ENCODE assay signal across 11 mouse cellular contexts in genomic region chr5:31983161-31983560, GRCm38 (mm10).
"Had no signal": no experiment of that assay in that cellular context is flagged by ENCODE, and none has a peak within 500 bp of the region (broad histone marks: within the 10 kb centered on the region; RNA-seq: fewer than 3 reads in every experiment).

No protein-coding gene starts in this region.

- H3K9ac ChIP-seq: limb, embryonic 12.5 days; liver, embryonic 14.5 days; midbrain, embryonic 13.5 days; neural tube, embryonic 15.5 days; stomach, embryonic 15.5 days had no signal

- DNase-seq: kidney, adult 18-20 months; kidney, postnatal 10 days; kidney, postnatal 4 days; lung, adult 18-20 months; thymus, postnatal 14 days had no signal

- H3K4me2 ChIP-seq: limb, embryonic 12.5 days; midbrain, embryonic 13.5 days; neural tube, embryonic 15.5 days; stomach, embryonic 15.5 days had no signal

- H3K4me3 ChIP-seq: left cerebral cortex, adult 2 months; limb, embryonic 12.5 days; midbrain, embryonic 13.5 days; neural tube, embryonic 15.5 days; stomach, embryonic 15.5 days had no signal

- H3K36me3 ChIP-seq: limb, embryonic 12.5 days; midbrain, embryonic 13.5 days; neural tube, embryonic 15.5 days; stomach, embryonic 15.5 days had no signal

- H3K27ac ChIP-seq: left cerebral cortex, adult 2 months; limb, embryonic 12.5 days; liver, embryonic 14.5 days; midbrain, embryonic 13.5 days; neural tube, embryonic 15.5 days; stomach, embryonic 15.5 days had no signal

- ATAC-seq: midbrain, embryonic 13.5 days had no signal

- H3K9me3 ChIP-seq: limb, embryonic 12.5 days; midbrain, embryonic 13.5 days; neural tube, embryonic 15.5 days; stomach, embryonic 15.5 days had no signal

- H3K4me1 ChIP-seq: midbrain, embryonic 13.5 days; stomach, embryonic 15.5 days had no signal

- H3K27me3 ChIP-seq: limb, embryonic 12.5 days; midbrain, embryonic 13.5 days; neural tube, embryonic 15.5 days; stomach, embryonic 15.5 days had no signal
